Mouse (Mus musculus): Measurements from ENCODE around the gene Tmub1.

The Tmub1 gene

DNA sequence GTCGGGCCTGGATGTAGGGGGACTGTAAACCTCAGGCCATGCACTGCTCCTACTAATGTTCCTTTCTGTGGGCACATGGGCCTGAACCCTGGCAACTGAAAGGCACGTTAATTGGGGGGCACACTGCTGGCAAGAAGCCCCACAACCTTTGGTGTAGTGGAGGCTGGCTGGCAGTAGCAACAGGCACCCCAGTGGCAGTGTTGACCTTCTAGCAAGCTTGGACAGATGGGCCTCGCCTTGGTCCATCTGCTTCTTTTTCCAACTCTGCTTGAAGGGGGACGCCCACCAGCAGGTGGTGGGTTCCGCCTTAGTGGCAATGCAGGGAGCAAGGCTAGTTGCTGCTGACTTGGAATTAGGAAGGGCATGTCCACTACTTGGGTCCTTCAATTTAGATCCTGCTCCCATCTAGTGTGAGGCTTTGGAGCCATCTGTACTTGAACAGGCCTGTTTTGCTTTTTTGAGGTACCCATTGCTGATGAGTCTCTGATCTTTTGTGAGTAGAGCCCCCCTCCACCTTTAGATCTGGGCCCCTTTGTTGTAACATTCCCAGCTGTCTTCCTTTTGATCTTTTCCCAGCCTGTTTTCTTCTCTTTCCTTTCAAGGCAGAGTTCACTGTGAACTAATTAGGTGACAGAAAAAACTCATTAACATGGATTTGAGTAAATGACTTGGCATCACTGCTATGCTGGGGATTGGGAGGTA is 5.8 kb upstream of the Tmub1 start:
- no peak for DNase-seq

DNA sequence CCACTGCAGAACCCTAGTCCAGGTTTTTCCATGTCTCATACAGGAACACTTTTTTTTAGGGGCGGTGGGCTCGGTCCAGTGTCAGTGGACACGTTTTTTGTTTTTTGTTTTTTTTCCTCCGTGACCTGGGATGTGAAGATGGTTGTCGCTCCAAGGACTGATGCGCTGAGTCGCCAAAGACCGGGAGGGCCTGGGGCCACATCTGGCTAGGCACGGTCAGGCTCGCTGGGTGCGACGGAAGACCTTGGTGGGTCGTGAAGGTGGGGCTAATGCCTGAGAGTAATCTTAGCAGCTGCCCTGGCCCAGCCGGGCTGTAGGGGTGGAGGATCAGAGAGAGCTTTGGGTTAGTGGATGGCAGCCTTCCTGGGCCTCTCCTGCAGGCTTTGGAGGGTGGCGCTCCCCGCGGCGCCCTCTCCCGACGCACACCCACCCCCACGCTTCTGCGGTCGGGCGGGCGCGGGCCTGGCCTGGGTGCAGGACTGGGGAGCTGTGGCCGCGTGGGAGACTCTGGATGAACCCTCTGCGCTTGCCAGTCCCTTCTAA is 5.1 kb upstream of the Tmub1 start:
- no peak for DNase-seq

- peak; percentile 35 to 67 for DNase-seq
These were observed 4.5 kb upstream of the Tmub1 start, which contains the start of gene Agap3 for GRCm38 (mm10) chr5:24452030-24452690. Agap3 (plus strand) TSS chr5:24452177.

- peak; percentile 83 to 94 for DNase-seq
These were observed 3.8 kb upstream of the Tmub1 start for GRCm38 (mm10) chr5:24451264-24452029.

GRCm38 (mm10) chr5:24446630-24447029 is 1.0 kb downstream of the Tmub1 start:
- DNase-seq = no peak

GRCm38 (mm10) chr5:24445428-24446080 is 2.1 kb downstream of the Tmub1 start:
- DNase-seq = no peak

DNA sequence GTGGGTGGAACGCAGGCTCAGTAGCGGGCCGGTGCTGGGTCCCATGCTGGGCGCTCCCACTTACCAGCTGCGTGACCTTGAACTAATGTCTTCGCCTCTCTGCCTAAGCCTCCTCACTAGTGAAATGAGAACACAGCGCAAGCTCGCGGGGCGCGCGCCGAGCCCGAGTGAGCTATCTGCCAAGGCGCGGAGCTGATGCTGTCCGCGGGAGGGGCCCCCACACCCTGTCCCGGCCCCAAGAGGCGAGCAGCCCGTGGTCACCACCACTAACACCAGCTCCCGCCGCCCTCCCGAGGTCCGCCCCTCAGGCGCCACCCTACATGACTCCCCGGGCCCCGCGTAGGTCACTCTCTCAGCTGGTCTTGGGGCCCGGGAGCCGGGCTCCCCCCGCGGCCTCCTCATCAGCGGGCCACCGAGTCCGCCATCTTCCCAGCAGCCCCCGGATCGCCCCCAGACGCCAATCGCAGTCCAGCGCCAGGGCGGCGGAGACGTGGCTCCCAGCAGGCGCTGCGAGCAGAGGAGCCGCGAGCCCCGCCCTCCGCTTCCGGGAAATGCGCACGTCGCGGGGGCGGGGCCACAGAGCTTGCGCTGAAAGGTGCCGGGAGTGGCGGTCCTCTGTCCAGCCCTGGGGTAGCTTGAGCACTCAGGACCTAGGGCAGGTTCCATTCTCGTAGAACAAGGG is 2.8 kb downstream of the Tmub1 start, which contains the start of gene Fastk:
Fastk (minus strand) TSS at position 542 of the 682 bp plus-strand sequence.
- peak; percentile 96 to 98 for DNase-seq

- no peak for DNase-seq
These were observed 3.7 kb downstream of the Tmub1 start for GRCm38 (mm10) chr5:24443927-24444326.

- no peak for DNase-seq
These were observed 4.5 kb downstream of the Tmub1 start for GRCm38 (mm10) chr5:24443204-24443603.

GRCm38 (mm10) chr5:24442029-24442428 is 5.6 kb downstream of the Tmub1 start:
- no peak for DNase-seq

DNA sequence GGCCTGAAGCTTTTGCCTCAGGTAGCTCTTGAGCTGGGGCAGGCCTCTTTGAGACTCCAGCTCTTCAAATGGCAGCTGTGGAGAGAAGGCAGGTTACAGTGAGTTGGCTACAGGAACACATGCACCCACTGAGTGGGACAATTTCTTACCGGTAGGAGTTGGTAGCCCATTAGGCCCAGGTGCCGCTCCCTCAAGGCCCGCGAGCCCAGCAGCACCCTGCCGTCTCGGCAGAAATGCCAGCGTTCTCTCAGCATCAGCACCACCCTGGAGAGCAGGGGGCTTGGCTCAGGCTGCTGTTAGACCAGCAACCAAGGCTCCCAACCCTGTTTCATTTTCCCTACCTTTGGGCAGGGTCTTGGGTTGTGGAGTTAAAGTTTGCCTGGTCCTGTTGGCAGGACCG is 6.5 kb downstream of the Tmub1 start:
- no peak for DNase-seq

DNA sequence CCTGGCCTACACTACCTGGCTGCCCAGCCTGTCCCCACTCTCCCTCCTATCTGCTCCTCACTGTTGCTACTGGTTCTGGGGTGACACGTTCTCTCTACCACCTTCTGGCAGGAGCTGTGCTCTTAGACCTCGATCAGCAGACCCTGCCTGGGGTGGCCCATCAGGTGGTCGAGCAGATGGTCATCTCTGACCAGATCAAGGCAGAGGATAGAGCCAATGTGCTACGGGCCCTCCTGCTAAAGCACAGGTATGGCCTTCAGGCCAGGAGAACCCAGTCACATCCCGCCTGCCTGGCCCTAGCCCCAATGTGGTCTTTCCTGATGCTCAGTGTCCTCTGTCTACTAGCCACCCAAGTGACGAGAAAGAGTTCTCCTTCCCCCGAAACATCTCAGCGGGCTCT is 13.7 kb downstream of the Tmub1 start:
- DNase-seq = no peak

DNA sequence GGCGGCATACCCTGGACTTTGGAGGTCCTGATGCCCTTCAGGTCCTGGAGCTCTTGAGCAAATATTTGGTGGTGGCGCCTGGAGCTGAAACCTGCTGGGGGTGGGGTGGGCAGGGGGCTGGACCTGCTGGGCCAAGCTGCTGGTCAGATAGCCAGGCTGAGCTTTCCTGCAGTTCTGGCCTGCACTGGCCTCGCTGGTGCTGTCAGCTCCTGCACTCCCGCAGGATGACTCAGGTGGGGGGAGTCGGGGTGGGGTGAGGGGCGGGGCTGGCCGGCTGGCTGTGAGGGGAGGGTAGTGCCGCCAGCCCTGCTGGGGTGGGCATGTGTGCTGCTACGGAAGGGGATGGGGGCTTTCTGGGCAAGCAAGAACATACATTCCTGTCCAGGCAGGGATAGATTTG is 19.1 kb downstream of the Tmub1 start:
- peak in 1 of 2 experiments; percentile 62 for DNase-seq

DNA sequence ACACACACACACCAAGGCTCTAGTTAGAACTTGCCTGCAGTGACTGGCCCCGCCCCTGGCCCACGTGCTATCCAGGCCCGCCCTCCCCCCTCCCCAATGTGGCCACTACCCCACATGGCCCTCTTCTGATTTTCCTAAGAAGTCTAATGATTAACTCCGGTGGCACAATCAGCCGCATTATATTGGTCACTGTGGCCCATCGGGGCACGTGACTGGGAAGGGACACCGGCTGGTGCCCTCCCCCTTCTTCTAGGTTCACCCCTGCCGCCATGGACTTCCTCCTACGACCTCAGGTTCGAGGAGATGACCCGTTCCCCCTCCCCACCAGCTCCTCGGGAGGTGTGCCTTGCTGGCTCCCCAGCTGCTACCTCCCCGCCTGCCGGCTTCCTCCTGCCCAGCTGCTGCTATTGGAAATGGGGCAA is 19.7 kb downstream of the Tmub1 start:
- DNase-seq = peak; percentile 85 to 94

GRCm38 (mm10) chr5:24427285-24427633 is 20.4 kb downstream of the Tmub1 start:
- DNase-seq = no peak

DNA sequence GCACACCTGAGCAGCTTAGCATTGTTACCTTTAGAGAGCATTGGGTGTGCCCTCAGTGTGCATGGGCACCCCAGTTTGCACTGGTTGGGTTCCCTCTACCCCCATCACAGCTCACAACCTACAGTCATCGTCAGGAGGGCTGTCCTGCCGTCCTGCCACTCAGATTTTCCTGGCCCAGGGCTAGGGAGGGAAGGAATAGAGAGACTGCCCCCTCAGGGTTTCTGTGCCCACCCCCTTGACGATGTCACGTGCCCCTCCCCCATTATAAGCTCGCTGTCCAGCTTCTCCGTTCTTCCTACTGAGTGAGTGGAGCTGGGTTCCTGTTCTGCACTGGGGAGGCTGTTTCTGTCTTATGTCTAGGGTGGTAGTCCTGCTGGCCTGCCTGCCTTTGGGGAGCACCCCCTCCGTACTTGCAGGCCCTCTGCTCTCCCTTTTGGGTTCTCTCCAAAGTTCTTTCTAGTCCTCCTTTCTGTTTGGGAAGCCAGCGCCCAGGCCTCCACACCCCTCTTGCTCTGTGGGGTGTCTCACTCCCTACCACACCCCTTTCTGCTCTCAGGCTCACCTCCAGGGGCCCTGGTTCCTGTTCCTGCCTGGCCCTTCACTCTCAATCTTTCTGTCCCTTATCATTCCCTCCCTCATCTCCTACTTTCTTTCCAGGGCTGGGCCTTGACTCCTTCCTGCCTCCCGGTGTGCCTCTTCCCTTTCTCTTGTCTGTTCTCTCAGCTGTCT is 20.9 kb downstream of the Tmub1 start:
- no peak for DNase-seq

DNA sequence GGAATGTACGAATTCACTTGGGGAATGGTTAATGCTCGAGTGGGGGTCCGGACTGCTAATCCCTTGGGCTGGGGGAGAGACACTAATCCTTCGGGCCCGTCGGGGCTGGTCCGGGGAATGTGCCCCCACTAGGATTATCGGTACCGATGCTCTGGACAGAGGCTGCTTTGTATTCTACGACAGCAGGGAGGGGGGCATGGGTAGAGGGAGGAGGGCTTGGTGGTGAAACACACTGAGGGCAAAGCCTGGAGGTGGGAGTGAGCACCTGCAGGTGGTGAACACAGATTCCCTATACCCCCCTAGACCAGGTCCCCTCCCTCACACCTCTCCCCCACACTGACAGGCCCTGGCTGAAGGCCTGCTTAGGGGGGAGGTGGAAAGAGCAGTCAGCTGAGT is 21.6 kb downstream of the Tmub1 start:
- DNase-seq = peak in 1 of 2 experiments; percentile 59

DNA sequence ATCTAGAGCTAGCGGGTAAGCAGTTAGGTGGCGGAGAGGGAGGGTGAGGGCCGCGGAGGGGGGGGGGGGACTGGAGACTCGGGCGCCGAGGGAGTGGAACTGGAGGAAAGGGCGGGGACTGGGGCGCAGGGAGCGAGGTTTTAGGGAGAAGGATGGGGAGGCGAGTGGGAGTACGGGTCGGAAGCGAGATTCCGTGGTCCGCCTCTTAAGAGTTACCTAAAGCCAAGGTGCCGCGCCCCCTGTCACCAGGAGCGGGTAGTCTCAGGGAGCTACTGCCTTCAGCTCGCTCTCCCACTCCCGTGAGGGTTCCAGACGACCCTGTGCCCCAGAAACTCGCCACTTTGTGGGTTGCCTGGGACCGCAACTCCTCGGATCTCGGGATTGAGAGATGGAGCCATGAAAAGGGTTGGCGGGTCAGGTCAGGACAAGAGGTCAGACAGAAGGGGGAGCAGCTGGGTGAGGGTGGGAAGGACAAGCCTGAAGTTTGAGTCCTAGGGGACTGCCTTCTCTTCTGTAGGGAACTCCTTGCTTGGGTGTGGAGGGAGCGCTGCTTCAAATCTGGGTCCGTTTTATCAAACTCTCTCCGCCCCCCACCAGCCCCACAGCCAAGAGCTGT is 22.1 kb downstream of the Tmub1 start:
- peak; percentile 58 to 79 for DNase-seq

GRCm38 (mm10) chr5:24424861-24425411 is 22.7 kb downstream of the Tmub1 start:
- DNase-seq = peak; percentile 85 to 95

- DNase-seq = no peak
These were observed 23.5 kb downstream of the Tmub1 start for GRCm38 (mm10) chr5:24424004-24424781.
